Mouse (Mus musculus): Measurements from ENCODE around the gene Hist4h4. TPM values are rescaled to one million over a fixed set of nuclear protein-coding genes. Genes with fewer than 3 reads are reported as not detected.

Gene Hist4h4
- total and polyA plus RNA-seq, 3 experiments: 0.16 to 78.2 (median 3.6) TPM

DNA sequence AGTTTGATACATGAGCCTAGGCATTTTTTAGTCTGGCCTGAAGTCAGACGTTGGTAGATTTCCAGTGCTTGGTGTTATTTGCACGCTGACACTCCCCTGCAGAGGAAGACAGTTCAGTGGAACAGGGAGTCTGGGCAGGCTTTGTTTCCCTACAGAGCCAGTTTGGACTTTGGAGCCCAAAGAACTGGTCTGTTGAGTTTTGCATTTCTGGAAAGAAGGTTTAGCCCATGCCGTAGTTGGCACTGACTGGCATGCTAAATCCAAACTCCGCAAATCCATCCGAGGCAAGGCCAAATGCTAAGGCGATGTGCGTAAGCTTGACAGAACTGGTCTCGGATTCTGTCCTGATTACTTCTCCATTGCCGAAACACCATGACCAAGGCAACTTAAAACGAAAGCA is 7.0 kb upstream of the Hist4h4 start:
- dilution Hi-C loops (cut with MboI; ENCODE audit: extremely low pct_ligation_motif_present, extremely low pct_unique_long_range_greater_than_20kb, low sequenced_read_pairs): no loop called here
- Histone ChIP-seq H3K4me1 (ENCODE audit: control insufficient read depth in 1 of 2, insufficient read depth in 2 of 2) (peaks cover 6 to 41% of the 10 kb centered on the region in 2 experiments), H3K36me3 (replicated peaks in 1 of 2; ENCODE audit: control insufficient read depth in 1 of 2, insufficient read depth in 1 of 2, low read length in 1 of 2) (peaks cover 36 to 53% of the 10 kb centered on the region in 2 experiments), H3K27me3 (replicated peaks) (no peaks in the 10 kb centered on the region), H3K79me2 (replicated peaks; ENCODE audit: control insufficient read depth, extremely low read depth, insufficient read depth, poor library complexity, severe bottlenecking) (peaks cover 30% of the 10 kb centered on the region), H3K4me3 (replicated peaks in 1 of 3; ENCODE audit: low read depth in 2 of 3, low read length in 2 of 3, poor library complexity in 1 of 3) (no peak overlapping the region), H3K9ac (ENCODE audit: insufficient read depth, low read depth) (no peak overlapping the region), H3K9me3 (replicated peaks; ENCODE audit: low read length) (no peaks in the 10 kb centered on the region), H3K27ac (ENCODE audit: insufficient read depth, low read depth) (no peak overlapping the region), H3K4me2 (ENCODE audit: insufficient read depth, low read depth, poor library complexity, severe bottlenecking) (no peak overlapping the region)
- in situ Hi-C loops (cut with MboI; ENCODE audit: low pct_ligation_motif_present, low pct_unique_long_range_greater_than_20kb, low sequenced_read_pairs): no loop called here
- no peak for TF ChIP-seq BHLHE40 (IDR thresholded peaks at IDR 0.05; ENCODE audit: low read depth, low read length)
- TF ChIP-seq USF2 (conservative IDR thresholded peaks at IDR 0.05; ENCODE audit: low read depth, low read length): no peak
- no peak for TF ChIP-seq ZNF384 (IDR thresholded peaks at IDR 0.05; ENCODE audit: low read depth, low read length)
- TF ChIP-seq MYC (IDR thresholded peaks at IDR 0.05; ENCODE audit: low read depth, low read length): no peak
- TF ChIP-seq PAX5 (IDR thresholded peaks at IDR 0.05; ENCODE audit: low read length): no peak
- no peak for TF ChIP-seq NRF1 (IDR thresholded peaks at IDR 0.05; ENCODE audit: low read depth, low read length)
- no peak for TF ChIP-seq CHD2 (IDR thresholded peaks at IDR 0.05; ENCODE audit: low read length)
- no peak for TF ChIP-seq MXI1 (IDR thresholded peaks at IDR 0.05; ENCODE audit: low read depth, low read length)
- TF ChIP-seq KAT2A (IDR thresholded peaks at IDR 0.05; ENCODE audit: insufficient replicate concordance, low read length): no peak
- TF ChIP-seq IRF4 (IDR thresholded peaks at IDR 0.05; ENCODE audit: low read depth, low read length): no peak
- TF ChIP-seq MEF2A (IDR thresholded peaks at IDR 0.05; ENCODE audit: borderline replicate concordance, low read depth, low read length): no peak
- no peak for TF ChIP-seq GABPA (IDR thresholded peaks at IDR 0.05; ENCODE audit: insufficient replicate concordance, low read depth, low read length)
- DNase-seq (ENCODE audit: extremely low read depth): no peak

DNA sequence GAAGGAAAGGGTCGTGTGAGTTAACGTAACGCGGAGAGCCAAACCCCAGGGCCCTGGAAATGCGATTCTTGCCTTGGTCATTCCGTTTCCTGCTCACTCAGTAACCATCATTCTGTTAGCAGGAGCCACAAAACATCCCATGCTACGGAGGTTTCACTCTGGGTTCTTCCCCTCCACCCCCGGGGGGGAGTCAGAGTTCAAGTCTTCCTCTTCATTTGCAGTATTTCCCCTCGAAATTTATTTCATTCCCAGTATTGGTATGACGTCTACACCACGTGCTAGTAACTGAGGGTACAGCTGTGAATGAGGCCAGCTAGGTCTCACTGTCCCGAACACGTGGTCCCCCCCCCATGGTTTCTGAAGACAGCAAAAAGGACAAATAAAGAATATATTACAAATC is 5.5 kb upstream of the Hist4h4 start:
- 0 out of 2 replicates have a peak, but pooled peaks have one; percentile 10 for TF ChIP-seq IRF4 (IDR thresholded peaks at IDR 0.05; ENCODE audit: low read depth, low read length)
- TF ChIP-seq JUND (conservative IDR thresholded peaks at IDR 0.05; ENCODE audit: low read depth, low read length): no peak
- TF ChIP-seq MAFK (IDR thresholded peaks at IDR 0.05; ENCODE audit: insufficient replicate concordance, low read length): no peak
- TF ChIP-seq CHD1 (IDR thresholded peaks at IDR 0.05; ENCODE audit: low read depth, low read length): no peak
- no peak for TF ChIP-seq NELFE (IDR thresholded peaks at IDR 0.05; ENCODE audit: low read depth, low read length)
- no peak for TF ChIP-seq RAD21 (IDR thresholded peaks at IDR 0.05; ENCODE audit: low read depth, low read length)
- TF ChIP-seq CTCF (conservative IDR thresholded peaks at IDR 0.05 in 1 of 2, IDR thresholded peaks at IDR 0.05 in 1 of 2; ENCODE audit: low read depth in 2 of 2, low read length in 2 of 2): no peak
- no peak for TF ChIP-seq PAX5 (IDR thresholded peaks at IDR 0.05; ENCODE audit: low read length)
- TF ChIP-seq USF1 (IDR thresholded peaks at IDR 0.05; ENCODE audit: low read depth, low read length): no peak
- TF ChIP-seq MAX (IDR thresholded peaks at IDR 0.05; ENCODE audit: low read length): peak; percentile 98
- TF ChIP-seq MEF2A (IDR thresholded peaks at IDR 0.05; ENCODE audit: borderline replicate concordance, low read depth, low read length): no peak
- peak; percentile 94 for TF ChIP-seq MXI1 (IDR thresholded peaks at IDR 0.05; ENCODE audit: low read depth, low read length)
- TF ChIP-seq ETS1 (conservative IDR thresholded peaks at IDR 0.05; ENCODE audit: low read depth, low read length): 0 out of 2 replicates have a peak, but pooled peaks have one; percentile 15
- TF ChIP-seq USF2 (conservative IDR thresholded peaks at IDR 0.05; ENCODE audit: low read depth, low read length): peak; percentile 46
- TF ChIP-seq MYC (IDR thresholded peaks at IDR 0.05; ENCODE audit: low read depth, low read length): peak; percentile 98
- TF ChIP-seq BHLHE40 (IDR thresholded peaks at IDR 0.05; ENCODE audit: low read depth, low read length): peak; percentile 60
- no peak for TF ChIP-seq TBP (conservative IDR thresholded peaks at IDR 0.05; ENCODE audit: low read depth, low read length)
- H3K27ac ChIP-seq (ENCODE audit: insufficient read depth, low read depth): no peak overlapping the region
- H3K36me3 ChIP-seq (replicated peaks in 1 of 2; ENCODE audit: control insufficient read depth in 1 of 2, insufficient read depth in 1 of 2, low read length in 1 of 2): peaks cover 24 to 41% of the 10 kb centered on the region in 2 experiments

More for the DNA sequence above, 5.5 kb upstream of the Hist4h4 start:
- peak overlapping the region; percentile 94 for H3K4me2 ChIP-seq (ENCODE audit: insufficient read depth, low read depth, poor library complexity, severe bottlenecking)
- peaks cover 6 to 50% of the 10 kb centered on the region in 2 experiments for H3K4me1 ChIP-seq (ENCODE audit: control insufficient read depth in 1 of 2, insufficient read depth in 2 of 2)
- peaks cover 30% of the 10 kb centered on the region for H3K79me2 ChIP-seq (replicated peaks; ENCODE audit: control insufficient read depth, extremely low read depth, insufficient read depth, poor library complexity, severe bottlenecking)
- in situ Hi-C loops (cut with MboI; ENCODE audit: low pct_ligation_motif_present, low pct_unique_long_range_greater_than_20kb, low sequenced_read_pairs) (no loop called here), dilution Hi-C loops (cut with MboI; ENCODE audit: extremely low pct_ligation_motif_present, extremely low pct_unique_long_range_greater_than_20kb, low sequenced_read_pairs) (no loop called here)
- peak overlapping the region; percentile 67 for H3K9ac ChIP-seq (ENCODE audit: insufficient read depth, low read depth)
- H3K4me3 ChIP-seq (replicated peaks in 1 of 3; ENCODE audit: low read depth in 2 of 3, low read length in 2 of 3, poor library complexity in 1 of 3): peak overlapping the region; percentile 86 to 92 (median 90)
- peak; percentile 58 for DNase-seq (ENCODE audit: extremely low read depth)
- H3K9me3 ChIP-seq (replicated peaks; ENCODE audit: low read length): no peaks in the 10 kb centered on the region
- H3K27me3 ChIP-seq (replicated peaks): no peaks in the 10 kb centered on the region
